Mouse (Mus musculus): ENCODE measurements around the gene Glul. TPM values are rescaled to one million over a fixed set of nuclear protein-coding genes. Genes with fewer than 3 reads are reported as not detected.

Gene Glul
- polyA plus RNA-seq, 1 experiment from 2014 or later, result 107 TPM

GRCm38 (mm10) chr1:153911276-153911795 is 11.6 kb downstream of the Glul start:
- no peak for ATAC-seq (ENCODE audit: insufficient number of reproducible peaks, insufficient read depth, low FRiP score, low TSS enrichment)
- H3K36me3 ChIP-seq, result peaks cover 27% of the 10 kb centered on the region

DNA sequence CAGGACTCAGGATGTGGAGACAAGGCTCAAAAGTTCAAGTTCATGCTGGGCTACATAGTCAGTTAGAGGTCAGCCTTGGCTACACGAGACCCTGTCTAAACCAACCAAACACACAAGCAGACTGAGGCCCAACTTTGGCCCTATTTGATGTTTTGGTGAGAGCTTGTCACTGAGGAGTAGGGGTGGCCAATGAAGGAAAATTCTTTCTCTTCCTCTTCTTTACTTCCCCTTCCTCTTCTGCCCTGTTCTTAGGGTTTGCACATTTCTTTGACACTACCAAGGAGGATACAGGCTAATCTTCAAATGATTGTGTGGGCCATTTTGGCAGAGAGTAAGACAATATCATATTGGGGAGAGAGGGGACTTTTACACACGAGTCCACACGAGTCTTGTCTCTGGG is 14.1 kb downstream of the Glul start:
- 0 out of 2 replicates have a peak, but pooled peaks cover 2% of the 10 kb centered on the region for H3K36me3 ChIP-seq
- ATAC-seq (ENCODE audit: insufficient number of reproducible peaks, insufficient read depth, low FRiP score, low TSS enrichment), result no peak
- H3K4me3 ChIP-seq, result no peak overlapping the region
- no peaks in the 10 kb centered on the region for H3K9me3 ChIP-seq
- H3K27ac ChIP-seq, result no peak overlapping the region
- no peaks in the 10 kb centered on the region for H3K4me1 ChIP-seq
- no peak overlapping the region for H3K4me2 ChIP-seq (replicated peaks)
- WGBS, result 84% methylated on average over 3 of the region's 3 CpGs
- H3K27me3 ChIP-seq, result no peaks in the 10 kb centered on the region
- no peak overlapping the region for H3K9ac ChIP-seq

More at GRCm38 (mm10) chr1:153911276-153911795, 11.6 kb downstream of the Glul start:
- WGBS, result 84% methylated on average over 6 of the region's 6 CpGs
- no peaks in the 10 kb centered on the region for H3K9me3 ChIP-seq
- H3K4me2 ChIP-seq (replicated peaks), result no peak overlapping the region
- H3K27ac ChIP-seq, result no peak overlapping the region
- H3K9ac ChIP-seq, result no peak overlapping the region
- H3K4me3 ChIP-seq, result no peak overlapping the region
- no peaks in the 10 kb centered on the region for H3K27me3 ChIP-seq
- H3K4me1 ChIP-seq, result no peaks in the 10 kb centered on the region

GRCm38 (mm10) chr1:153918521-153919206 is 18.9 kb downstream of the Glul start:
- H3K4me2 ChIP-seq (replicated peaks), result no peak overlapping the region
- WGBS, result 78% methylated on average over 3 of the region's 3 CpGs
- ATAC-seq (ENCODE audit: insufficient number of reproducible peaks, insufficient read depth, low FRiP score, low TSS enrichment), result no peak

GRCm38 (mm10) chr1:153921642-153922041 is 21.9 kb downstream of the Glul start:
- Histone ChIP-seq H3K36me3 (no peaks in the 10 kb centered on the region), H3K27ac (no peak overlapping the region), H3K4me3 (no peak overlapping the region), H3K9me3 (no peaks in the 10 kb centered on the region), H3K27me3 (no peaks in the 10 kb centered on the region), H3K4me1 (no peaks in the 10 kb centered on the region), H3K9ac (no peak overlapping the region), H3K4me2 (replicated peaks) (no peak overlapping the region)
- no peak for ATAC-seq (ENCODE audit: insufficient number of reproducible peaks, insufficient read depth, low FRiP score, low TSS enrichment)
- 91% methylated on average over 3 of the region's 3 CpGs for WGBS

More at GRCm38 (mm10) chr1:153918521-153919206, 18.9 kb downstream of the Glul start:
- H3K4me3 ChIP-seq, result no peak overlapping the region
- H3K27me3 ChIP-seq, result no peaks in the 10 kb centered on the region
- no peaks in the 10 kb centered on the region for H3K4me1 ChIP-seq
- H3K9ac ChIP-seq, result no peak overlapping the region
- H3K36me3 ChIP-seq, result no peaks in the 10 kb centered on the region
- no peaks in the 10 kb centered on the region for H3K9me3 ChIP-seq
- H3K27ac ChIP-seq, result no peak overlapping the region

DNA sequence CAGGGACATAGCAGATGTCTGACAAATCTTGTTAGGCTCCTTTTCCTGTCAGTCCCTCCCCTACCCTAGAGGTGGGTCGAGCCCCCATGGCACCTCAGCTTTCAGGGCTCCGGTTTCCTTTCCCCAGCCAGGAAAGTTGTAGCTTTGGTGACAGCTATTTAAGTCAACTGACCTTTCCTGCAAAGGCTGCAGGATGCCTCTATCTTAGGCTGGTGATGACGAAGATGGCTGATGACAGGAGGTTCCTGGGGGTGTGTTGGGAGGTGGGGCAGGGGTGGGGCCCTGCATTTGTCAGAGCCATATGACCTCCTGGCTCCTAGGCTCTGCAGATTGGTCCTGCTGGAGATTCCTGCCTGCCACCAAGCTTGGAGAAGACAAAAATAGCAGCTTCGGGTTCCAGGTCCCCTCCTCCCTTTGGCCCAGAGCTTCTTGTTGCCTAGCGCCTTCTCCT is 22.9 kb downstream of the Glul start:
- no peak overlapping the region for H3K4me3 ChIP-seq
- no peaks in the 10 kb centered on the region for H3K36me3 ChIP-seq
- no peak overlapping the region for H3K4me2 ChIP-seq (replicated peaks)
- H3K9me3 ChIP-seq, result no peaks in the 10 kb centered on the region
- WGBS, result 19% methylated on average over 5 of the region's 5 CpGs
- H3K27me3 ChIP-seq, result no peaks in the 10 kb centered on the region
- no peak overlapping the region for H3K9ac ChIP-seq
- ATAC-seq (ENCODE audit: insufficient number of reproducible peaks, insufficient read depth, low FRiP score, low TSS enrichment), result no peak
- H3K4me1 ChIP-seq, result no peaks in the 10 kb centered on the region
- no peak overlapping the region for H3K27ac ChIP-seq

DNA sequence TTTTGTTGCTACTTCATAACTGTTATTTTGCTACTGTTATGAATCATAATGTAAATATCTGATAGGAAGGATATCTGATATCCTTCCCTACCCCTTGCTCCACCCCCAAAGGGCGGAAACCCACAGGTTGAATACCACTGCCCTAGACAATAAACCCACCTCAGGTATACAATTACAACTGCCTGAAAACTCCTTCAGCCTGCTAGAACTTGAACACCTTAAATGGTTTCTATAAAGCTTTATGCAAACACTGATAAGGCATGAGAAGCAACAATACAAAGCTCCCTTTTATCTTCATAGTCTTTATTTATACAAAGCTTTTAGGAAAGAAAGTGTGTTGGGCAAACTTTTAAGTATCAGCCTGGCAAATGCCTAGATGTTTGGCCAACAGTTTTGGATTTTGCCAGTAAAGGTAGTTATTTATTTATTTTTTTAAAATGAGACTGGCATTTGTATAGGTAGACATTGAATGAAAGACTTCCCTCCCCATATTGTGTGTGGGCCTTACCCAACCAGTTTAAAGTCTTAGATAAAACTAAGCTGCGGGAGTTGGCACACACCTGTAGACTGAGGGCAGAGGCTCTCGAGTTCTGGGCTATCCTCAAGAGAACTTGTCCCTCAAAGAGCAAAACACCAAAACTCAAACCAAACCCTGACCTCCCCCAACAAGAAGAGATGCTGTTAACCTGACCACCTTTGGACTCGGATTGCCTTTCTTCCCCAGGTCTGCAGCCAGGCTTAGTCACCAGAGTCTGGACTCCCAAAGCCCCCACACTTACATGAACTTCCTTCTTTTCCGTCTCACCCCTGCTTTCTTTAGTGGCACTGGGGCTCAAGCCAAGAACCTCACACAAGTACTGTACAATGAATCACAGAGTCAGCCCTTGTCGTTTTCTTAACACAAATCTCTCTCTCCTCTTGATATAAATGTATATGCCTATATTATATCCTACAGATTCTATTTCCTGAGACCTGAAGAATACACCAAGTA is 24.9 kb downstream of the Glul start:
- Histone ChIP-seq H3K27ac (no peak overlapping the region), H3K9me3 (no peaks in the 10 kb centered on the region), H3K4me1 (no peaks in the 10 kb centered on the region), H3K27me3 (no peaks in the 10 kb centered on the region), H3K4me3 (no peak overlapping the region), H3K36me3 (no peaks in the 10 kb centered on the region), H3K4me2 (replicated peaks) (no peak overlapping the region), H3K9ac (no peak overlapping the region)
- no peak for ATAC-seq (ENCODE audit: insufficient number of reproducible peaks, insufficient read depth, low FRiP score, low TSS enrichment)
- 84% methylated on average over 6 of the region's 6 CpGs for WGBS

GRCm38 (mm10) chr1:153930431-153930830 is 30.7 kb downstream of the Glul start:
- no peaks in the 10 kb centered on the region for H3K36me3 ChIP-seq
- H3K9ac ChIP-seq, result no peak overlapping the region
- H3K27ac ChIP-seq, result no peak overlapping the region
- H3K4me2 ChIP-seq (replicated peaks), result no peak overlapping the region
- no peak overlapping the region for H3K4me3 ChIP-seq
- 87% methylated on average over 2 of the region's 2 CpGs for WGBS
- H3K9me3 ChIP-seq, result no peaks in the 10 kb centered on the region
- no peaks in the 10 kb centered on the region for H3K4me1 ChIP-seq
- H3K27me3 ChIP-seq, result no peaks in the 10 kb centered on the region
- no peak for ATAC-seq (ENCODE audit: insufficient number of reproducible peaks, insufficient read depth, low FRiP score, low TSS enrichment)

DNA sequence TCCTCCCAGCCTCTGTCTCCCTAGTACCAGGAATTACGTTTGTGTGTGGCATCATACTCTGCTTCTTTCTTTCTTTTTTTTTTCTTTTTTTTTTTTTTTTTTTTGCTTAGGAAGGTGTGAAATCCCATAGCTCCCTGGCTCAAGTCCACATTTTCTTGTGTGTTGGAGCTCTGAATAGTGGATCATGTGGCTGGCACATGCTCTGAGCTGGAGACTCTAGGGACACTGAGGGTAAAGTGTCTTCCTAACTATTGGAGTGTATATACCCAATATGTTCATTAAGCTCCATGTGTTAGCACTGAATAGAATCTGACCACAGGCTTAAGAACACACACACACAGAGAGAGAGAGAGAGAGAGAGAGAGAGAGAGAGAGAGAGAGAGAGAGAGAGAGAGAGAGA is 34.0 kb downstream of the Glul start:
- no peak overlapping the region for H3K9ac ChIP-seq
- no peaks in the 10 kb centered on the region for H3K4me1 ChIP-seq
- no peak overlapping the region for H3K4me2 ChIP-seq (replicated peaks)
- no peaks in the 10 kb centered on the region for H3K27me3 ChIP-seq
- no peaks in the 10 kb centered on the region for H3K9me3 ChIP-seq
- H3K27ac ChIP-seq, result no peak overlapping the region
- no peak overlapping the region for H3K4me3 ChIP-seq
- no peak for ATAC-seq (ENCODE audit: insufficient number of reproducible peaks, insufficient read depth, low FRiP score, low TSS enrichment)
- no peaks in the 10 kb centered on the region for H3K36me3 ChIP-seq
- 67% methylated on average over 1 of the region's 1 CpGs for WGBS

DNA sequence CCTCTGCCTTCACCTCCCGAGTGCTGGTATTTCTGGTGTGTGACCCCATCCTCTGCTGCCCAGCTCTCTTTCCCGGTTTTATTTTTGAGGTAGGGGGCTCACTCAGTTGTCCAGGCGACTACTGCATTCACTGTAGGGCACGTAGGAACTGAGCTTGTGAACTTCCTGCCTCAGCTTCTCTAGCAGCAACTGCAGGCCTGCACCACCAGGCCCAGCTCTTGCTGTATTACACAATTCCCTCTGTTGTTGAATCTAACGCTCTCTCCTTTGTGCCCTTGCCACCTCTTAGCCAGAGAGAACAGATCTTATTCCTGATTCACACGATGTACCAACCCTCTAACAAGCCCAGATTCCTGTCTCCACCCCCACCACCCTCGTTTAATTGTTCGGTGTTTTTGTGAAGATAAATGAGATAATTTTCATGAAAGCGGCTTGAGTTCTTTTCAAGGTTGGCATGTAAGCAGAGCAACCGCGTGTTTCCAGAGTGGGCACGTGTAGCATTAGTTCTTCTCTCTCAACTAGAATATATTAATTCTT is 36.2 kb downstream of the Glul start:
- 77% methylated on average over 12 of the region's 12 CpGs for WGBS
- Histone ChIP-seq H3K4me3 (no peak overlapping the region), H3K36me3 (no peaks in the 10 kb centered on the region), H3K9ac (no peak overlapping the region), H3K27ac (no peak overlapping the region), H3K4me1 (no peaks in the 10 kb centered on the region), H3K9me3 (no peaks in the 10 kb centered on the region), H3K27me3 (no peaks in the 10 kb centered on the region), H3K4me2 (replicated peaks) (no peak overlapping the region)
- ATAC-seq (ENCODE audit: insufficient number of reproducible peaks, insufficient read depth, low FRiP score, low TSS enrichment), result no peak

- no peak overlapping the region for H3K4me3 ChIP-seq
- 90% methylated on average over 2 of the region's 2 CpGs for WGBS
- no peak overlapping the region for H3K4me2 ChIP-seq (replicated peaks)
- H3K4me1 ChIP-seq, result no peaks in the 10 kb centered on the region
- no peaks in the 10 kb centered on the region for H3K9me3 ChIP-seq
- no peak overlapping the region for H3K27ac ChIP-seq
- H3K9ac ChIP-seq, result no peak overlapping the region
- no peak for ATAC-seq (ENCODE audit: insufficient number of reproducible peaks, insufficient read depth, low FRiP score, low TSS enrichment)
- H3K36me3 ChIP-seq, result no peaks in the 10 kb centered on the region
- H3K27me3 ChIP-seq, result no peaks in the 10 kb centered on the region
Measured at GRCm38 (mm10) chr1:153937025-153937424, 37.3 kb downstream of the Glul start.

- no peaks in the 10 kb centered on the region for H3K9me3 ChIP-seq
- no peak overlapping the region for H3K9ac ChIP-seq
- no peak for ATAC-seq (ENCODE audit: insufficient number of reproducible peaks, insufficient read depth, low FRiP score, low TSS enrichment)
- H3K4me3 ChIP-seq, result no peak overlapping the region
- no peaks in the 10 kb centered on the region for H3K4me1 ChIP-seq
- 81% methylated on average over 2 of the region's 2 CpGs for WGBS
- no peaks in the 10 kb centered on the region for H3K36me3 ChIP-seq
- H3K4me2 ChIP-seq (replicated peaks), result no peak overlapping the region
- H3K27ac ChIP-seq, result no peak overlapping the region
- no peaks in the 10 kb centered on the region for H3K27me3 ChIP-seq
Measured at GRCm38 (mm10) chr1:153940986-153941385, 41.2 kb downstream of the Glul start.

Measured in embryonic facial prominence, embryonic 12.5 days (tissue).